Mouse (Mus musculus): Measurements from ENCODE around the gene Clec4e.

GRCm38 (mm10) chr6:123289753-123290152, at the start of gene Clec4e:
- TF ChIP-seq GATA1 (IDR thresholded peaks at IDR 0.05; ENCODE audit: borderline replicate concordance, low read length) (no peak), CTCF (IDR thresholded peaks at IDR 0.05; ENCODE audit: low read depth, low read length) (no peak)

Measured in G1E (cell line).